Mouse (Mus musculus) lung, postnatal 0 days (tissue): ENCODE results near the gene Pard3. TPM values are rescaled to one million over a fixed set of nuclear protein-coding genes. Genes with fewer than 3 reads are reported as not detected.

Experiments used
- ATAC-seq: fragments of 200-750 bp; cut with Nextera tagmentation; 2 replicates; pipeline ENCODE4 v1.8.0; 2017; ENCODE audit warnings: moderate library complexity
- DNase-seq: peaks from one replicate; pipeline ENCODE4 v3.0.0-alpha.2; 2016; ENCODE audit warnings: low spot score
- H3K27ac ChIP-seq: fragments of 300-500 bp; sonication (generic); 2 replicates; pipeline ENCODE4 v1.5.1; 2014; ENCODE audit warnings: antibody characterized with exemption, mild to moderate bottlenecking, low read length, mixed read lengths
- H3K27me3 ChIP-seq: fragments of 300-500 bp; sonication (generic); replicated peaks from 2 replicates; pipeline ENCODE4 v1.6.1; 2014; ENCODE audit warnings: low read length, mixed read lengths; ENCODE audit not compliant: insufficient read depth
- H3K36me3 ChIP-seq: fragments of 300-500 bp; sonication (generic); 2 replicates; pipeline ENCODE4 v1.6.1; 2014; ENCODE audit warnings: low read length, mixed read lengths; ENCODE audit not compliant: insufficient read depth
- H3K4me1 ChIP-seq: fragments of 300-500 bp; sonication (generic); 2 replicates; pipeline ENCODE4 v1.6.1; 2014; ENCODE audit warnings: antibody characterized with exemption, low read depth, low read length, mixed read lengths; ENCODE audit not compliant: insufficient read depth
- H3K4me2 ChIP-seq: fragments of 300-500 bp; sonication (generic); replicated peaks from 2 replicates; pipeline ENCODE4 v1.6.1; 2014; ENCODE audit warnings: low read depth, mild to moderate bottlenecking, low read length, moderate library complexity, mixed read lengths
- H3K4me3 ChIP-seq: fragments of 300-500 bp; sonication (generic); 2 replicates; pipeline ENCODE4 v1.5.1; 2014; ENCODE audit warnings: low read depth, low read length
- H3K9ac ChIP-seq: fragments of 300-500 bp; sonication (generic); replicated peaks from 2 replicates; pipeline ENCODE4 v1.6.1; 2014; ENCODE audit warnings: low read depth, mild to moderate bottlenecking
- H3K9me3 ChIP-seq: fragments of 300-500 bp; sonication (generic); 2 replicates; pipeline ENCODE4 v1.6.1; 2016; ENCODE audit warnings: low read length, mixed read lengths
- CTCF ChIP-seq: IDR thresholded peaks from 2 replicates; pipeline ENCODE4 v1.5.1; 2016; ENCODE audit warnings: antibody characterized with exemption, mild to moderate bottlenecking
- EP300 ChIP-seq: IDR thresholded peaks from 2 replicates; pipeline ENCODE4 v1.6.1; 2016; ENCODE audit warnings: antibody characterized with exemption, mild to moderate bottlenecking, control low read depth
- WGBS: fragments of 180-500 bp; shearing (Covaris S2); extraction: QIAGEN DNeasy Blood & Tissue Kit; methylation state at CpG from one replicate; pipeline ENCODE4 v1.1.7; 2014; 5-methylcytosine and 5-hydroxymethylcytosine counted together
- polyA plus RNA-seq: library from polyadenylated mRNA; unstranded; fragments of >200 nt; fragmentation: Nextera tagmentation; extraction: Ambion mirVana; gene quantifications from 2 replicates; pipeline ENCODE4 v1.2.1, GENCODE M21; 2015

Pard3 gene
- polyA plus RNA-seq, 1 experiment from 2014 or later, result 13.2 TPM

DNA sequence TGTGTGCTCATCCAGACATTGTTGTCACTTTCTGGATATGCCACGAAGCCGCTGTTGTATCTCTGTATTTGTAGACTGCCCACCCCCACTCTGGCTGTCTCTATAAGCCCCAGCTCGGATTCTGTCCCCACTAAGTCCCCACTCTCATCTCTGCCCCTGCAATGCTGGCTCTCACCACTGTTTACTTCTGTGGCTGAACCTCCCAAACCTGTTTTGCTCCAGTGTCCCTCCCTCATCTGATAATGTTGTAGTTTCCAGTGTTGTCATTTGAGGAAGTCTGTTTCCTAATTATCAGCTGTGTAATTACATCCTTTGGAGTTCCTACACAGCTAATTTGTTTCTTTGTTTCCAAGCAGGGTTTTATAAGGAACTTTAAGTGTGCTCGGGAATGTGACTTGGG lies 81.4 kb downstream of the Pard3 start:
- no peak overlapping the region for H3K9ac ChIP-seq
- no peaks in the 10 kb centered on the region for H3K27me3 ChIP-seq
- 34% methylated on average over 4 of the region's 4 CpGs for WGBS
- no peak overlapping the region for H3K4me3 ChIP-seq
- DNase-seq, result peak; percentile 53
- H3K4me2 ChIP-seq, result no peak overlapping the region
- ATAC-seq, result 0 out of 2 replicates have a peak, but pooled peaks have one; percentile 12
- H3K27ac ChIP-seq, result 0 out of 2 replicates have a peak overlapping the region, but pooled peaks have one; percentile 3
- no peaks in the 10 kb centered on the region for H3K36me3 ChIP-seq
- peaks cover 24% of the 10 kb centered on the region; the same call in 1 of the 2 replicates for H3K4me1 ChIP-seq
- no peaks in the 10 kb centered on the region for H3K9me3 ChIP-seq
- TF ChIP-seq CTCF (no peak; the same call in 1 of the 2 replicates), EP300 (no peak)

DNA sequence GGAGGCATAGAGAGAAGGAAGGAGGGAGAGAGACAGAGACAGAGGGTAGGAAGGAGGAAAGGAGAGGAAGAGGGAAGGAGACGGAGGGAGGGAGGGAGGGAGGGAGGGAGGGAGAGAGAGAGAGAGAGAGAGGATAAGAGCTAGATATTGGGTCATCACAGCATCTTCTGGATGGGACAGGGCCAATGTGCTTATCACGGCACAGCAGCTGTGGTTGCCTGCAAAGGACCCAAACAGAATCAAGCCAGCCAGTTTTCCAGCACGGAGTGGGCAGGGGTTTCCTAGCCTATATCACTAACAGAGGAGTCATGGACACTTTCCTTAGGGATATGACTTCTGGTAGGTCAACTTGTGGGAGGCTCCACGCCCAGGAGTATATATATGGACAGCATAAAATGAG lies 82.4 kb downstream of the Pard3 start:
- ATAC-seq (no peak), DNase-seq (no peak)
- Histone ChIP-seq H3K9ac (no peak overlapping the region), H3K27ac (no peak overlapping the region), H3K36me3 (no peaks in the 10 kb centered on the region), H3K4me2 (no peak overlapping the region), H3K4me1 (peaks cover 24% of the 10 kb centered on the region; the same call in 1 of the 2 replicates), H3K9me3 (no peaks in the 10 kb centered on the region), H3K27me3 (no peaks in the 10 kb centered on the region), H3K4me3 (no peak overlapping the region)
- TF ChIP-seq CTCF (no peak), EP300 (no peak)
- WGBS, result 58% methylated on average over 4 of the region's 4 CpGs

DNA sequence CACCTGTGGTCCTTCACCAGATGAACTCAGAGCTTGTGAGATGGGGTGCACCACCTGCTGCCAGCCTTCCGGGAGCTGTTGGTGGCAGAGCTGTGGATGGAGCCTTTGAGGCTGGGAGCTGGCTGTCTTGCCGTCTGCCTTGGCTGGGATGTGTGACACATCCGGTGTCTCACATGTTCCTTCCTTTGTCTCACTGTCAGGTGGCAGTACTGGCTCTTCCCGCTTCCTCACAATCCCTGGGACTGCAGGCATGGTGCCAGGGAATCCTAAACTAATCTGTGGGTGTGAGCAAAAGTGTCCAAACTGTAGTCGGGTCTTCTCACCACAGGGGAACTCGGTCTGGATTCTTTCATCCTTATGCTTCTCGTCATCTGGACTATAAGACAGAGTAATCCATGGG lies 85.1 kb downstream of the Pard3 start:
- no peaks in the 10 kb centered on the region for H3K9me3 ChIP-seq
- TF ChIP-seq EP300, result no peak
- no peak for TF ChIP-seq CTCF
- 54% methylated on average over 7 of the region's 7 CpGs for WGBS
- H3K27me3 ChIP-seq, result no peaks in the 10 kb centered on the region
- no peak overlapping the region for H3K4me3 ChIP-seq
- no peak overlapping the region for H3K27ac ChIP-seq
- DNase-seq (no peak), ATAC-seq (no peak)
- H3K4me1 ChIP-seq, result peaks cover 14% of the 10 kb centered on the region; the same call in 1 of the 2 replicates
- H3K4me2 ChIP-seq, result no peak overlapping the region
- no peak overlapping the region for H3K9ac ChIP-seq
- H3K36me3 ChIP-seq, result no peaks in the 10 kb centered on the region

DNA sequence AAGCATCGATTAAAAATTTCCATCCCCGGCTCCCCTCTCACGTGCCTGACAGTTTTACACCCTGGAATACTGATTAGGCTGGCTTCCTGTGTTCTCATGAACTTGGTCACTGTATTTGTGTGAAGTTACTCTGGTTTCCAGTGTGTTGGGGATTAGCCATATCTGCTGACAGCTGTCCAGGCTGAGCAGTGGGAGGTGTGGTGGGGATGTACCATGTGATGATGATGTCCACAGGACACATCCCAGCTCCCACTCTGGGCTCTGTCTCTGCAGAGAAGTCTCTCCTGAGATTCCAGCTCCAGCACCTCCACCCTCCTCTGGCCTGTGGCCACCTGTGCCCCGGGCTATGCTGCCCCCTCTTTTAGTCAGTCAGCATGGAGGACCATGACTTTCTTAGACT lies 87.0 kb downstream of the Pard3 start:
- no peak overlapping the region for H3K4me2 ChIP-seq
- no peaks in the 10 kb centered on the region for H3K27me3 ChIP-seq
- TF ChIP-seq CTCF (no peak), EP300 (no peak)
- no peak for ATAC-seq
- H3K4me3 ChIP-seq, result no peak overlapping the region
- H3K36me3 ChIP-seq, result no peaks in the 10 kb centered on the region
- no peak for DNase-seq
- H3K27ac ChIP-seq, result no peak overlapping the region
- 77% methylated on average over 4 of the region's 4 CpGs for WGBS
- H3K9me3 ChIP-seq, result no peaks in the 10 kb centered on the region
- H3K4me1 ChIP-seq, result 0 out of 2 replicates have a peak, but pooled peaks cover 4% of the 10 kb centered on the region
- no peak overlapping the region for H3K9ac ChIP-seq

DNA sequence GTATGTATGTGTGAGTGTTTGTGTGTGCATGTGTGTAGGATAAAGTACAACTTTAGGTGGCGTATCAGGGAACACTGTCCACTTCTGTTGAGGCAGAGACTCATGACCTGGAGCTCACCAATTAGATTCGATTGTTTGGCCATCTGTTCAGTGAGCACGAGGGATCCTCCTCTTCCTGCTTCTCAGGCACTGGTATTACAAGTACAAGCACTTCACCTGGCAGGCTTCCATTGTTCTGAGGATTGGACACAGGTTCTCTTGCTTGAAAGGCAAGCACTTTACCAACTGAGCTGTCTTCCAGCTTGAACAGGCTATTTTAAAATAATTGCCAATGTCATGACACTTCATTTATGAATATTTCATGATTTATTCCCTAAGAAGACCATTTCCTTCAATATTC lies 88.0 kb downstream of the Pard3 start:
- H3K9ac ChIP-seq, result no peak overlapping the region
- 0 out of 2 replicates have a peak, but pooled peaks cover 1% of the 10 kb centered on the region for H3K4me1 ChIP-seq
- no peak overlapping the region for H3K4me3 ChIP-seq
- no peak for TF ChIP-seq EP300
- TF ChIP-seq CTCF, result no peak
- no peaks in the 10 kb centered on the region for H3K9me3 ChIP-seq
- 49% methylated on average over 3 of the region's 3 CpGs for WGBS
- H3K36me3 ChIP-seq, result no peaks in the 10 kb centered on the region
- DNase-seq, result peak; percentile 34
- H3K27ac ChIP-seq, result no peak overlapping the region
- no peak for ATAC-seq
- no peaks in the 10 kb centered on the region for H3K27me3 ChIP-seq
- no peak overlapping the region for H3K4me2 ChIP-seq

DNA sequence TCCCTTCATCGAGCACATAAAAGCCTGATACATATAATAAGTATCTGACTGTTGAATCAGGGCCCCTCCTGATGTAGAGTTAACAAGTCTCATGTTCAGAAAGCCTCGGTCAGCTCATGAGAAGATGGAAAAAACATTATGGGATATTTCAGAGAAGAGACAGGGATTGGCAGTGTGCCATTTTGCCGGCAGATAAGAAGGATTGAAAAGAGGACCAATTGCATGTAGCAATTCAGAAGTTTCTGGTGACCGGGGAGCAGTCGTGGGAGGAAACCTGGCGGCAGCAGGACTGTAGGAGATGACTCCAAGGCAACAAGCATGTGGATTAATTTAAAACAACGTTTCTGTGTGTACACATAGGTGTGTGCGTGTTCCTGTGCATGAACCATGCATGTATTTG lies 93.4 kb downstream of the Pard3 start:
- TF ChIP-seq EP300, result no peak
- TF ChIP-seq CTCF, result no peak
- Histone ChIP-seq H3K27me3 (no peaks in the 10 kb centered on the region), H3K4me3 (no peak overlapping the region), H3K36me3 (no peaks in the 10 kb centered on the region), H3K9me3 (no peaks in the 10 kb centered on the region), H3K4me2 (no peak overlapping the region), H3K4me1 (no peaks in the 10 kb centered on the region; the same call in 1 of the 2 replicates), H3K9ac (no peak overlapping the region), H3K27ac (no peak overlapping the region)
- ATAC-seq (no peak), DNase-seq (peak; percentile 55)
- WGBS, result 35% methylated on average over 8 of the region's 8 CpGs

DNA sequence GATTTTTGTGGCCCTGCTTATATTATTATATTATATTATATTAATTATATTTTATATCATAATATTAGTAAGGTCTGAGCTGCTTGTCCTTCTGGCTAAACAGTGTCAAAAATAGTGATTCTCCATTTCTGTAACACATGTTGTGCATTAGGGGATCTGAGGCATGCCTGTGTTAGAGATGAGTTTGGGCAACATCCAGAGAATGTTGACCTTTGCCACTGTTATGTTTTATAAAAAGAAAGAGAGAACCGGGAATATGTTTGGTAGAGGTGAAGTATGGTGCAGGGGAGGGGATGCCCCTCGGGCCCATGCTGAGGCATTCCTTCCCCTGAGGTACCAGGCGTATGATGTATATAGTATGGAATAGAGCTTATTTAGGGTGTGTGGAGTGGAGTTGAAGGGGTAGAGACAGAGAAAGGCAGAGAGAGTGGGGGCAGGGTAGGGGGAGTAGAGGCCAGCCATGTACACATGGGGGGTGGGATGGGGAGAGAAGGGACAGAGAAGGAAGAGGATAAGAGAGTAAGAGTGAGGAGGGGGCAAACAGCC lies 95.8 kb downstream of the Pard3 start:
- no peak overlapping the region for H3K9ac ChIP-seq
- WGBS, result 41% methylated on average over 3 of the region's 3 CpGs
- no peaks in the 10 kb centered on the region; the same call in 1 of the 2 replicates for H3K4me1 ChIP-seq
- H3K27ac ChIP-seq, result no peak overlapping the region
- no peak overlapping the region for H3K4me2 ChIP-seq
- no peak for DNase-seq
- TF ChIP-seq EP300 (no peak), CTCF (no peak)
- no peak for ATAC-seq
- no peaks in the 10 kb centered on the region for H3K27me3 ChIP-seq
- no peaks in the 10 kb centered on the region for H3K36me3 ChIP-seq
- no peak overlapping the region for H3K4me3 ChIP-seq
- no peaks in the 10 kb centered on the region for H3K9me3 ChIP-seq
